Comparison of ENCODE assay signal across 8 mouse cellular contexts in genomic region chr1:52597761-52598160, GRCm38 (mm10). TPM values are rescaled to one million over a fixed set of nuclear protein-coding genes. Genes with fewer than 3 reads are reported as not detected.
DNase-seq lines count a peak whose midpoint lies in the region; ATAC-seq lines count a peak whose summit lies in the region.

No protein-coding gene starts in this region.

- no peaks in the 10 kb centered on the region for H3K4me1 ChIP-seq in intestine, embryonic 16.5 days (ENCODE audit: control insufficient read depth, insufficient read depth, low read length)
- 0 out of 2 replicates have a peak, but pooled peaks cover 7% of the 10 kb centered on the region for H3K4me1 ChIP-seq in limb, embryonic 13.5 days
- no peaks in the 10 kb centered on the region for H3K4me1 ChIP-seq in neural tube, embryonic 14.5 days (ENCODE audit: control insufficient read depth, insufficient read depth, low read length)

- H3K36me3 ChIP-seq in intestine, embryonic 16.5 days (ENCODE audit: control insufficient read depth, insufficient read depth, low read length): no peaks in the 10 kb centered on the region
- H3K36me3 ChIP-seq in limb, embryonic 13.5 days: no peaks in the 10 kb centered on the region
- H3K36me3 ChIP-seq in neural tube, embryonic 14.5 days (ENCODE audit: control insufficient read depth, insufficient read depth, low read length): no peaks in the 10 kb centered on the region

- 28% methylated on average over 11 of the region's 11 CpGs for WGBS in intestine, embryonic 16.5 days
- 66% methylated on average over 11 of the region's 11 CpGs for WGBS in limb, embryonic 13.5 days
- 62% methylated on average over 11 of the region's 11 CpGs for WGBS in neural tube, embryonic 14.5 days

- H3K27ac ChIP-seq in intestine, embryonic 16.5 days (ENCODE audit: low read length): no peak overlapping the region
- no peak overlapping the region for H3K27ac ChIP-seq in limb, embryonic 13.5 days
- no peak overlapping the region for H3K27ac ChIP-seq in neural tube, embryonic 14.5 days (ENCODE audit: low read depth, low read length)

- H3K4me2 ChIP-seq in intestine, embryonic 16.5 days (ENCODE audit: low read depth, low read length): peak overlapping the region; percentile 35
- peak overlapping the region; percentile 35; the same call in 1 of the 2 replicates for H3K4me2 ChIP-seq in limb, embryonic 13.5 days (replicated peaks)
- H3K4me2 ChIP-seq in neural tube, embryonic 14.5 days (ENCODE audit: low read depth, low read length): peak overlapping the region; percentile 9; the same call in 1 of the 2 replicates

- ATAC-seq in intestine, embryonic 16.5 days: peak; percentile 74
- no peak for ATAC-seq in limb, embryonic 13.5 days (ENCODE audit: low FRiP score, low read depth)
- ATAC-seq in neural tube, embryonic 14.5 days (ENCODE audit: low read depth): 0 out of 2 replicates have a peak, but pooled peaks have one; percentile 36

- no peak overlapping the region for H3K9ac ChIP-seq in intestine, embryonic 16.5 days (ENCODE audit: low read depth, low read length)
- no peak overlapping the region for H3K9ac ChIP-seq in limb, embryonic 13.5 days
- no peak overlapping the region for H3K9ac ChIP-seq in neural tube, embryonic 14.5 days (replicated peaks; ENCODE audit: low read depth, low read length)

- no peaks in the 10 kb centered on the region for H3K9me3 ChIP-seq in intestine, embryonic 16.5 days (ENCODE audit: control insufficient read depth, low read length)
- H3K9me3 ChIP-seq in limb, embryonic 13.5 days: no peaks in the 10 kb centered on the region
- H3K9me3 ChIP-seq in neural tube, embryonic 14.5 days (ENCODE audit: control insufficient read depth, low read length): no peaks in the 10 kb centered on the region

- no peak overlapping the region for H3K4me3 ChIP-seq in intestine, embryonic 16.5 days (ENCODE audit: low read length)
- H3K4me3 ChIP-seq in limb, embryonic 13.5 days: no peak overlapping the region
- no peak overlapping the region for H3K4me3 ChIP-seq in neural tube, embryonic 14.5 days (ENCODE audit: low read depth, low read length)

- DNase-seq in heart, adult 11 months: peak; percentile 93
- no peak for DNase-seq in heart, adult 8-10 months (ENCODE audit: low spot score)
- peak; percentile 44 for DNase-seq in c-Kit-positive CD71-negative TER-119-negative erythroid progenitor cells, embryonic 14.5 days (ENCODE audit: low read depth)
- DNase-seq in frontal cortex, postnatal 14 days (ENCODE audit: low spot score in 2 of 2): peak; percentile 6 to 19
- peak; percentile 73 for DNase-seq in thymus, postnatal 25 days

- no peaks in the 10 kb centered on the region for H3K27me3 ChIP-seq in intestine, embryonic 16.5 days (replicated peaks; ENCODE audit: control insufficient read depth, insufficient read depth, low read length)
- no peaks in the 10 kb centered on the region for H3K27me3 ChIP-seq in limb, embryonic 13.5 days
- no peaks in the 10 kb centered on the region for H3K27me3 ChIP-seq in neural tube, embryonic 14.5 days (ENCODE audit: control insufficient read depth, insufficient read depth, low read length)

RNA-seq across cellular contexts. Expression of gene Nemp2, which starts 32.7 kb away (rescaled TPM):
- 1 to 10 TPM in 1 of 4 experiments, under 1 TPM in 3; 0.71 to 1.3 (median 0.93) TPM for total RNA-seq in heart, adult 8-10 months (2022)
- polyA plus RNA-seq in intestine, embryonic 16.5 days (2015; fragmentation: Nextera tagmentation; extraction: Ambion mirVana): 4.9 and 5.7 TPM in 2 replicates
- polyA plus RNA-seq in limb, embryonic 13.5 days (2015; fragmentation: Nextera tagmentation; extraction: Ambion mirVana): 10.2 and 12.0 TPM in 2 replicates
- polyA plus RNA-seq in neural tube, embryonic 14.5 days (2014; fragmentation: Nextera tagmentation; extraction: Ambion mirVana): 8.5 and 8.6 TPM in 2 replicates
